Mouse (Mus musculus): ENCODE measurements around the gene Ffar3.
A peak's percentile ranks its signal among the peaks of the same experiment; 100 is the strongest.

The Ffar3 gene

DNA sequence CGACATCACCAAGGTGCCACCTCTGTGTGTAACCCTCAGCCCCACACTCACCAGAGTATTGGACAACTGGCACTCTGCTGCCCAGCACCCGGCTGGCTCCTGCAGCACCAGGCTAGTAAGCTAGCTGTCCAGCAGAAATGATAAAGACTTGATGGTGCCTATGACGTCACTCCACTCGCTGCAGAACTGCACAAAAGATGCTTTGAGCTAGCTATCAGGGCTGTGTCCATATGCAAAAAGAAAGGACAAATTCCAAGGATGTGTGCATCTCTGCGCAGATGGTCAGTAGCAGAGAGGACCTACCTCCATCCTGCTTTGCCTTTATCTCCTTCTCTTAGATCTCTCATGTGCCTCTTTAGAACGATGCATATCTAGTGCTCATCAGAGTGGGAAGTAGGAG is at the start of gene Ffar3:
TSS of gene Ffar3 (minus strand) at position 101 of the 400 bp plus-strand sequence.
- DNase-seq (ENCODE audit: low read depth, low spot score) = no peak

DNA sequence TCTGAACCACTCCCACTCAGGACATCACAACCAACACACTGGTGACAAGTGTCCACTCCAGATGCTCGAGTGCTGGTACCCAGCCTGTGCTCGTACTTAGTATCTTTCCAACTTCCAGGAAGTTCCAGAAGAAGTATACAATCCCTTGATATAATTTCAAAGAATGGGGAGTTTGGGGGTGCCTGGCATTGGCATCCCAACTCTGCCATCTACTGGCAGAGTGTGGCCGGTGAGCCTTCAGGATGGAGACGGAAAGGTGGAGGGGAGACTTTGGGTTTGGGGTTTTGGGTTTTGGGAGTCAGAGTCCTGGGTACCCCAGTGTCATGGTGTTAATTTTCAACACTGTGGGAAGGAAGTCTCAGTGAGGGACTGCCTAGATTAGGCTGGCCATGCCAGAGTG is 48.1 kb upstream of the Ffar3 start:
- no peak for DNase-seq (ENCODE audit: low read depth, low spot score)

DNA sequence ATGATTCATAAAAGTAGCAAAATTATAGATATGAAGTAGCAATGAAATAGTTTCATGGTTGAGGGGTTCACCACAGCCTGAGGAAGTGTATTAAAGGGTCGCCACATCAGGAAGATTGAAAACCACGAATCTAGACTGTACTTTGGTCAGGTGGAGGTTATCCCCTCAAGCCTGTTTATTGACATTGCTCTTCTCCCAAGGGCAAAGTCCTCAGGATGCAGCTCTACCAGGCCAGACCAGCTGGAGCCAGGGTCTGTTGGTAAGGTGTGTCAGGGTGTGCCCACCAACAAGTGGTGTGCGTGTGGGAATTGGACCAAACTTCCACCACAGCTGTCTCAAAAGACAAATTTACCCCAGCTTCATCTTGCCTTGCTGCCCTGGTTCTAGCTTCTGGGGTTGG is 39.2 kb upstream of the Ffar3 start:
- DNase-seq (ENCODE audit: low read depth, low spot score) = no peak

DNA sequence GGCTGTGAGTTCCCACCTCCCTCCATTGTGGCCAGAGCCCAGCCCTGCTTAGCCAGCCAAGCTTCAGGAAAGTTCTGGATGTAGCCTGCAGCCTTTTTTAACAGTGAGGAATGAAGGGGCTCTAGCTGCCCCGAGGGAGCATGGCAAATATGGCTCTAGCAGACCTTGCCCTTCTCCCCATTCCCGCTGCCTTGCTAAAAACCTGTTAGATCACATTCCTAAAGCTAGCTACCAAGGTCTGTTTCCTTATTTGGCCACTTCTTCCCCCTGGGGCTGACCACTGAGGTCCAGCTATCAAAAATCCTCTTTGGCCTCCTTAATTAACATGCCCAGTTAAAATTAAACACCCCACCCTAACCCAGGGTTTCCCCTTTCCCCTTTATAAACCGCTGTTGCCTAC is 36.5 kb upstream of the Ffar3 start:
- DNase-seq (ENCODE audit: low read depth, low spot score) = no peak

DNA sequence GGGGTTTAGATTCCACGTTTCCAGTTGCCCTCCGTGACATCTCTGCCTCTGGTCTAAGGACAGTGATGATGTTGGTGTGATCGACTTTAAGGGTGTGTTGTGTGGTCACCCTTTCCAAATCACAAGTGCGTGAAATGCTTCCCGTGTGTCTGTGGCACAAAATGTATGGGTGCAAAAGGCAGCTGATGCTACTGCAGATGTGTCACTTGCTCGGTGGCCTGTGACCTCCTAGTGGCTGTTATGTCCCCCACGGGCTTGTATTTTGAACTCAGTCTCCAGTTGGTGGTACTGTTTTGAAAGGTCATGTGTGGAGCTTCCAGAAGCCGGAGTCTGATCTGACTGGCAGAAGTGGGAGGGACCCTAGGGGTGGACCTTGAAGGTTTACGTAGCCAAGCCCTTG is 35.8 kb upstream of the Ffar3 start:
- no peak for DNase-seq (ENCODE audit: low read depth, low spot score)

DNA sequence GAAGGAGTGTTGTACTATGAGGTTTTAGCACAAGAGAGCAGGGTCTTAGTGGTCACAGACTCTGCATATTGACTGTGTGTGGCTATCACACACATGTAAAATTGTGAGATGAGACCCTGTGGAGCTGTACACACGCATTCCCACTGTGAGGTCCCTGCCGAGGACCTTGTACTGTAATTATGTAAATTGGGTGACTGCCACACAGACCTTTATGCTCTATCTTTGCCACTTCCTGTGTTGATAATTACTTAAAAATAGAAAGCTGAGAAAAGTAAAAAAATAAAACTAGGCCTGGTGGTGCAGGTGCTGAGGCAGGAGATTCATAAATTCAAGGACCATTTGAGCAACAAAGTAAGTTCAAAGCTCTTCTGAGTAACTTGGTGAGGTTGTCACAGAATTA is 34.7 kb upstream of the Ffar3 start:
- DNase-seq (ENCODE audit: low read depth, low spot score) = no peak

DNA sequence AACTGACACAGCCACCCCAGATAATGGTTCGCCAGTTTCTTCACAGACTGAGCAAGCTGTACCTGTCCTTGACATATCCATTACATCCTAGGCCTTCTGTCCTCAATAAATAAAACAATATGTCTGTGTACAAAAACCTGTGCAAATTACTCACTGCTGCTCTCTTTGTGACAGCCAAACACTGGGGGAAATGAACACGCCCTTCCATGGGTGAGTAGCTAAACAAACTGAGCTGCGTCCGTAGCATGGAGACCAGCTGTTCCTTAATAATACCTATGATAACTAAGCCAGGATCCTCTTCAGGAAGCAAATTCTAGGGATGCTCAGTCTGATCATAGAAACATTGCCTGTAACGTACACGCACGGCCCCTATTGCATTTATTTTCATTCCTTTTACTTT is 32.8 kb upstream of the Ffar3 start:
- no peak for DNase-seq (ENCODE audit: low read depth, low spot score)

DNA sequence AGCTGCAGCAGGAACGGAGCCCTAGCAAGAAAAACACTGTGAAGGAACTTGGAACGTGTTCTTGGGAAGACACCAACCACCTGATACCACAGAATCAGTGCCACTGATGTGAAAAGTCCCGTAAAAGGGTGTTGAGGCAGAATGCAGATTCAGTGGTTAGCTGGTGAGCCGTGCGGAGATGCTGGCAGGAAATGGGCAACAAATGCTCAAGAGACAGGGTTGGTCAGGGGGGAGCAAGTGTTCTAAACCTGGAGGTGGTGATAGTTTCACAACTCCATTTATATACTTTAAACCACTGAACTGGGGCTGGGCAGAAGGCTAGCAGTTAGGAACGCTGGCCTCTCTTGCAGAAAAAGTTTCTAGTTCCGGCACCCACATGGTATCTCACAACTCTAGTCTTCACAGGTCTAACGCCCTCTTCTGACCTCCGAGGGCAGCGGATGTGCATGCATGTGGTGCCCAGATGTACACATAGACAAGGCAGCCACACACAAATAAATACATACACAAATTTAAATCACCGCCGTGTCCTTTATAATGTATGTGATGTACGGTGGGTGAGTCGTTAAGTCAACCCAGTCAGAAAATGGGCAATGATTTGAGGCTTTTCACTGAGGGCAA is 31.7 kb upstream of the Ffar3 start:
- DNase-seq (ENCODE audit: low read depth, low spot score) = no peak

DNA sequence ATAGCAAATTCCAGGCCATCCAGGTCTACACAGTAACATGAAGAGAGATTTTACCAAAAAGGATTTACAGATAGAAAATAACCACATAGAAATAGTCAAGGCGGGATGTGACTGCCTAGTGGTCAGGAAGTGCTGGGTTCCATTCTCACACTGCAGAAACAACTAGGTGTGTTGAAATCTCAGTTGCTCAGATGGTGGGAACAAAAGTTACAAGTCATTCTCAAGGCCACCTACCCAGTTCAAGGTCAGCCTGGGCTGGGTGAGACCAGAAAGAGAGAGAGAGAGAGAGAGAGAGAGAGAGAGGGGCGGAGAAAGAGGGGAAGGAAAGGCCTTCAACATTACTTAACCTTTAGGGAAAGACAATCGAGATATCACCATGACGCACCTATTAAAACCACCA is 30.9 kb upstream of the Ffar3 start:
- no peak for DNase-seq (ENCODE audit: low read depth, low spot score)

DNA sequence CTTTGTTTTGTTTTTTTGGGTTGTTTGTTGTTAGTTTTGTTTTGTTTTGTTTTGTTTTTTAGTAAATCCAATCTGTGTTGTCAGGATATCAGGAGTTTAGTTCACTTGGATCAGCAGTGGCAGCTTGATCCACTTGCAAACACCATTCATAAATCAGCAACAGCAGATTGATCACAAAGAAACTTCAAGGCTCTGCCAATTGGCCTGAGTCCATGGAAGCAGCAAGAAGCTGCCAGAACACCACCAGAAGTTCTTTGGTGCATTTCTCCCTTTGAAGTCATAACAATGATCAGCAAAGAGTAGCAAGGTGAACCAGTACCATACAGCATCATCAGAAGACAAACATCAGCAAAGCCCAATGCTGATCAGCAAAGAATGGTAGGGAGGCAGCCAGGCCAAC is 28.1 kb upstream of the Ffar3 start:
- no peak for DNase-seq (ENCODE audit: low read depth, low spot score)

DNA sequence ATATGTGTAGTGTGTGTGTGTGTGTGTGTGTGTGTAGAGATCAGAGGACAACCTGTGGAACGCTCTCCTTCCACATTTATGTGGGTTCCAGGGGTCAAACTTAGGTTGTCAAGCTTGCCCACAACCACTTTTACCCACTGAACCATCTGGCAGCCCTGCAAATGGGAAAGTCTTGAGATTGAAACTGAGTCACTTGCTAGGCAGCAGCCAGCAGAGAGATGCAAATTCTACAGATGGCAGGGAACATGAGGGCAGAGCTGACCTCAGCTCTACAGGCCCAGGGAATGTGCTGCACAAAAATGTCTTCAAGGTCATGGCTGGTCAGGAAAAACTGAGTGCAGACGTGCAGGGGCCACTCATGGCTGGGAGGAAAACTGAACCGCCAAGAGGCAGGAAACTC is 25.4 kb upstream of the Ffar3 start:
- no peak for DNase-seq (ENCODE audit: low read depth, low spot score)

DNA sequence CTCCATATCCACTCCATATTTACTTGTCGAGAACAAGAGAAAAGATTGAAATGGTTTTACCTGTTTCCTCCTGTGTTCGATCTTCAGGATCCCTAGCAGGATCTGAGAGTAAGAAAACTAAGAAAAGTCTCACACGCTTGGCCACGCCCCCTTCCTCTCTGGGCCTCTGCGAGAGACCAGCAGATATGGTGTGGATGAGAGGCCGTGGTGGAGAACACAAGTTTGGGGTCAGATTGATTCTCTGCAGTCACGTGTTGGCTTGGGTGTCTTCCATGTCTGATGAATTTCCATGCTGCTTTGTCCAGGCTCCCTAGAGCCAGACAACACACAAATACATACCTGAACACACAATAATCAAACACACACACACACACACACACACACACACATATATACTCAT is 24.2 kb upstream of the Ffar3 start, which contains the start of gene Cd22:
TSS of gene Cd22 (minus strand) at position 167 of the 400 bp plus-strand sequence.
- DNase-seq (ENCODE audit: low read depth, low spot score) = no peak

DNA sequence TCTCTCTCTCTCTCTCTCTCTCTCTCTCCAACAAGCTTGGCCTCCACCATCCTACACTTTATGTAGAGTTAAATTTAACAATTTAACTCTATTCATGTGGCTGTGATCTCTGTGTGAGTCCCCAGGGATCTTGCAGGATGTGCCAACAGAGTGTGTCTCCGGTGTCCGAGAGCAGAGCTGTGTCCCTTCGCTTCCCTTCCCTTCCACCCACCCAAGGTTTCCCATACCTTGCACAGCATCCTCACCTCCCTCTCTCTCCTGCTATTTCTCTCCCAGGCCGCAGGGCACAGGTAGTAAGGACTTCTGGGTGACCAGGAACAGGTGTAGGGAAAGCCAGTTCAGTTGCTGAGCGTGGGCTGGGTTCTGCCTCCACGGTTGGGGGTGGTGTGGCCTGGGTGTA is 23.0 kb upstream of the Ffar3 start:
- no peak for DNase-seq (ENCODE audit: low read depth, low spot score)

DNA sequence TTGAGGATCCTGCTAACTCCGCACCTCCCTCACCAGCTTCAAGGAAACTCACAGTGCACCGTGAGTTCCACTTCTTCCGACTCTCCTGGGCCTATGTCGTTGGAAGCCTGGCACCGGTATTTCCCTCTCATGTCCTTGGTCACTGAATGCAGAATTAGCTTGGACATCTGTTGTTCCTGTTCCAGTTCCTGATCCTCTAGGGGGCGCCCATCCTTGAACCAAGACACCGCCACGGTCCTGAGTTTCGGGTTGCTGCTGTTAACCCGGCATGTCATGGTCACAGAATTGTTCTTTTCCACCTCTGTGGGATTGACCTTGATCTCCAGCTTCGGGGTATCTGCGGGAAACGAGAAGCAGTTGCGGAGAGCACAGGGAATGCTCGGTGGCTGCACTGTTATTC is 17.1 kb upstream of the Ffar3 start:
- peak; percentile 66 for DNase-seq (ENCODE audit: low read depth, low spot score)

DNA sequence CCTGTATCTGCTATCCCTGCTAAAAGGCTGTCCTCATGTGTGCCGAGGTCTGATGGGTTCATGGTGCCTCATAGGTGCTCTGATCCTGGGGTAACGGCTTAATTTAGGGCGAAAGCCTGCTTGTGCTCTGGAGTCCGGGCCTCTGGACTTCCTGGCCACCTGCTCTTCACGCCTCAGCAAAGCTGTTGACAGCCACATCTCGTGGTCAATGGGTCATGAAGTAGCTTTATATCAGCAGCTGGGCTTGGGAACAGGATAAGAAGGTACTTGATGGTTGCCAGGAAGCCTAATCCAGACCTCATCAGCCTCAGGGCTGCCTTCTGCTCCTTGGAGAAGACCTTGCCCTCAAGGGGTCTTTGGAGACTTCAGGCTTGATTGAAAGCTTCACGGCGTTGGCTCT is 7.4 kb upstream of the Ffar3 start:
- DNase-seq (ENCODE audit: low read depth, low spot score) = no peak

DNA sequence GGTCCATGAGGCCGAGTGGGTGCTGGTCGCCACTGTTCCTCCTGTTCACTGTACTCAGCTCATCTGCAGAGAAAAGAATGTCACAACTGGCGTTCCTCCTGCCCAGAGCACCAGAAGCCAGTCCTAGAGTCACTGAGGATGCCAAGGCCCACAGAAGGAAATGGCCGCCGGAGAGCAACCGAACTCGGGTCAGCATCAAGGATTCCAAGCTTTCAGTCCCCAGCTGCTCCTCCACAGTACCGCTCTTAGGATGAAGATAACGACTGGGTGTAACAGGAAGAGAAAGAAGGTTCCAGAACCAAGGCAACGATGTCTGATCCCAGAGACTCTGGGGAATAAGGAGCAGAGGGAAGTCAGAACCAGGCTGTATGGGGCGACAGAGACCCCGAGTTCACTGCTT is 5.5 kb upstream of the Ffar3 start, which contains the start of gene Ffar1:
TSS of gene Ffar1 (minus strand) at position 101 of the 400 bp plus-strand sequence.
- no peak for DNase-seq (ENCODE audit: low read depth, low spot score)

DNA sequence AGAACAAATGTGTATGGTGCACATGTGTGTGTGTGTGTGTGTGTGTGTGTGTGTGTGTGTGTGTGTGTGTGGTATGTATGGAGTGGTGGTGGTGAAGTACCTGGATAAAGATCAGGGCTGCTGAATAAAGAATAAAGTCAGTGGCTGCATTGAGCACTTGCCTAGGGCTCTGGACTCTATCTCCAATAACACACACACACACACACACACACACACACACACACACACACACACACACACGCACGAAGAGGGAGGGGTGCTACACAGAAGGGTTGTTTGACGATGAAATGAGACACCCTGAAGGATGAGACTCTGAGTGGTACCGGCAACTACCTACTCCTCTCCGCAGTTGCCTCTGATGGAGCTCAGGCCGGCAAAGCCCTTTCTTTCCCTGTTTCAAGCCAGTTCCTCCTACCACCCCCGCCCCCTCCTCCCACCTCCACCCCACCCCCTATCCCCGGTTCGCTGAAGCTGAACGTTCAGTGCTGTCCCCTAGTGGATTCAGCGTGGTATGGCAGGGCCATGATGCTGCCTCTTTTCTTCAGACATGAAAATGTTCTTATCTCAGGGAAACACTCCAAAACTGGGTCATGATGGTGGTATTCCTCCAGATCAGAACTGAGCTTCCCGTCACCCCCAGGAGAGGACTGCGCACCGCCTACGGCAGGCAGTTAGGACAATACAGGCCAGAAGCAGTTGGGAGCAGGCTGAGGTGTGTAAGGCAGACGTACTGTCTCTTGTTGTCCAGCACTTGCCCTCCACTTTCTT is 3.8 kb upstream of the Ffar3 start:
- peak; percentile 67 for DNase-seq (ENCODE audit: low read depth, low spot score)

DNA sequence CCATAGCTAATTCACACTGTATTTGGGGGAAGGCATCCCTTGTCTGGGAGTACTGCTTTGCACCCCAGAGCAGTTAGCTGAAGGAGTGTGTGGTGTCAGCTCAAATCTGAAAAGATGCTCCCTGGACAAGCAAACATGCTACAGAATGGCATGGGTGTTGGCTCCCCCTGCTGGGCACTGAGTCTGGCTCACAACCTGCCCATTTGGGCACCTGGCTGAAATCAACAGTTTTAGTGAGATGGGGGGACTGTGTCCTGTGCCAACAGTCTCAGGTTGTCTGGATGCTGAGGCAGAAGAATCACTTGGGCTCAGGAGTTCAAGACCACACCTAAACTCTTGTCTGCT is 3.3 kb upstream of the Ffar3 start:
- DNase-seq (ENCODE audit: low read depth, low spot score) = peak; percentile 74

DNA sequence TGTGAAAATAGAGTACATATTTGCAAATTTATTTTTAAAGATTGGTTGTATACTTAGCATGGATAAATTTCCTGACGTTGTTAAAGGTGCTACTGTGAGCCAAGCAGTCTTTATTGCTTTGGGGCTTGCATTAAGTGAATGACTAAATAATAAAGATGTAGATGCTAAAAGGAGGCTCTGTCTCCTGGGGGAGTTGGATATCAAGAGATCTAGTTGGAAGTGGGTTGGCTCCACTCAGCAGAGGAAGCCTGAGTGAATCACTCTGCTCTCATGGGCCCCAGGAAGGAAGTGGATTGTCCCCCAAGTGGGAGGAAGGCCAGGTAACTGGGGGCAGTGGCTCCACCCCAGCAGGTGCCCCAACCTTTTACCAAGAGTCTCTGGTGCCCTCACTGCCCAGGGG is 1.8 kb upstream of the Ffar3 start:
- DNase-seq (ENCODE audit: low read depth, low spot score) = no peak

DNA sequence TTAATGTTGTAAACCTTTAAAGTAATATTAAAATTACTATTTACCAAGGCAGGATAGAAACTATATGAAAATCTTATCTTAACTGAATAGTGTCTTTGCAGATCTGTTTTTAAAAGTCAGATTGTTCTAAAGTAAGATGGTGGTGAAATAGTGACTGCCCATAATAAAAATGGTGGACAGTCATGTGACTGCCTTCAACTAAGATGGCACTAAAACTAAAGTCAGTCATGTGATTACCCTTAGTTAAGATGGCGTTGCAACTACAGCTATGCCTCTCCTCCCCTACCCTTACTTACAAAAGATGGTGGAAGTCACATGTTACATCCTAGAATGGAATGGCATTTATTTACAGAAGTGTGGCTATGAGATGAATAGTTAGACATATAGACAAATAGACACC is 4.6 kb downstream of the Ffar3 start:
- no peak for DNase-seq (ENCODE audit: low read depth, low spot score)

DNA sequence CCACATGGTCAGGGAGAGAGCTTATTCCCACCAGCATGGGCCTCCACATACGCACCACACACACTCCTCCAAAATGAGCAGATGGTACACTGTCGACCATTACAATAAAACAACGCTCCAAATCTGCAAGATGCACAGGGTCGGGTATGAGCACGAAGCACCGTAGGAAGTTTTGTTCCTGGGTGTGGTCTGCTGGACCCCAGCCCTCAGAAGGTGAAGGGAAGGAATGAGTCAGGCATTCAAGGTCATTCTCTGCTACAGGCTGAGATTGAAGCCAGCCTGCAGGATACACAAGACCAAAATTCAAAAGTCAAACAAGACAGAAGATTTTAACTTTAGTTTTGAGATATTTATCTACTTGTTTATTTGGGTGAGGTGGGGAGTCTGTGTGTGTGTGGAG is 8.0 kb downstream of the Ffar3 start:
- DNase-seq (ENCODE audit: low read depth, low spot score) = no peak

DNA sequence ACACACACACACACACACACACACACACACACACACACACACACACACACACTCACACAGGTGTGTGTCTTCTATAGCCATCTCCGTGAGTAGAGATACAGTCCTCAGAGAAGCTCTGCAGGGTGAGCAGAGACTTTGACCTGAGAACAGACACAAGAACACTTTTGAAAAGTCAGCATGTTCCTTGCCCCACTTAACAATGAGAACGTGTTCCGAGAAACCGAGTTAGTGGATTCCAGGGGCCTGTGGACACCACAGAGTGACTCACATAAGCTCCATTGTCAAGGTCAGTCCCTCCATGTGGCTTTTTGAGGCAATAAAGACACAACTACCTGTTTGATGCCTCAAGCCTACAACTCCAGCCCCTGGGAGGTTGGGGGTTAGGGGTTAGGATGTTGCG is 8.6 kb downstream of the Ffar3 start:
- no peak for DNase-seq (ENCODE audit: low read depth, low spot score)

DNA sequence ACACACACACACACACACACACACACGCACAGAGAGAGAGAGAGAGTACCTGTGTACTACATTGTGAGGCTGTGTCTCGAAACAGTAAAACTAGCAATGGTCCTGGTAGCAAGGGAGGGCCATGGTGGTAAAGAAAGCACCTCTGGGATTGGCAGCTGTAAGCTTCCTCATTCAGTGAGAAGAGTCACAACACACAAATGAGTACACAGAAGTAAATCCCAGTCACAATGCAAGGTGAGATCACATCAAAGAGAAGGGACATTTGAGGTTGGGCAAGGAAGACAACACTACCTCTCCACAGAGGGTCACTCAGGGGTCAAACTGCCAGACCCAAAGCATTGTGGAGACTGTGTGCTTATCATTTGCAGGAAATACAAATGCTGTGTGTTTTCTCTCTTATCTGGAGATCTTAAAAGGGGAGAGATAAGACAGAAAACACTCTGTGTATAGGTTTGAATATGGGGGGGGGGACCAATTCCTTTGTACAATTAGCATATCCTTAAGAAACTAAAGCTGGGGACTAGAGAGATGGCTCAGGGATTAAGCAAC is 9.4 kb downstream of the Ffar3 start:
- DNase-seq (ENCODE audit: low read depth, low spot score) = no peak
